Mouse (Mus musculus) gonadal fat pad, adult 2 months (tissue): ENCODE measurements around the gene Ces1e. TPM values are rescaled to one million over a fixed set of nuclear protein-coding genes. Genes with fewer than 3 reads are reported as not detected.
"Not testable (repeated sequence)": the region's sequence is repeated elsewhere in the genome, so short reads cannot be mapped to it uniquely, and the experiment has no call there.

Experiments
- DNase-seq: peaks from one replicate; pipeline ENCODE4 v3.0.0-alpha.2; 2012; ENCODE audit warnings: low read depth
- polyA plus RNA-seq: library from polyadenylated mRNA; depleted of rRNA; stranded (reverse); fragments of >200 nt; gene quantifications from 2 replicates; pipeline ENCODE4 v1.2.3, GENCODE M21; 2012; rRNA removed

The Ces1e gene
- polyA plus RNA-seq, result 4.3 and 7.2 TPM in 2 replicates

GRCm38 (mm10) chr8:93229446-93229845 is at the start of gene Ces1e:
Gene Ces1e (minus strand): TSS chr8:93229619.
- DNase-seq, result no peak

- DNase-seq, result no peak
Observed at GRCm38 (mm10) chr8:93278176-93278805, 48.9 kb upstream of the Ces1e start.

- DNase-seq, result no peak
Observed at GRCm38 (mm10) chr8:93274609-93275008, 45.2 kb upstream of the Ces1e start.

- no peak for DNase-seq
Observed at GRCm38 (mm10) chr8:93273321-93273720, 43.9 kb upstream of the Ces1e start.

GRCm38 (mm10) chr8:93272686-93273085 is 43.3 kb upstream of the Ces1e start:
- DNase-seq, result no peak

GRCm38 (mm10) chr8:93261436-93261835 is 32.0 kb upstream of the Ces1e start:
- DNase-seq, result no peak

GRCm38 (mm10) chr8:93252400-93252925 is 23.0 kb upstream of the Ces1e start:
- no peak for DNase-seq

GRCm38 (mm10) chr8:93246057-93246456 is 16.6 kb upstream of the Ces1e start:
- DNase-seq, result no peak

GRCm38 (mm10) chr8:93239884-93240283 is 10.5 kb upstream of the Ces1e start:
- no peak for DNase-seq

GRCm38 (mm10) chr8:93235681-93236080 is 6.3 kb upstream of the Ces1e start:
- no peak for DNase-seq

- DNase-seq, result no peak
Observed at GRCm38 (mm10) chr8:93234706-93235105, 5.3 kb upstream of the Ces1e start.

GRCm38 (mm10) chr8:93234068-93234467 is 4.6 kb upstream of the Ces1e start:
- DNase-seq, result no peak

GRCm38 (mm10) chr8:93228673-93229370 is 597 bp downstream of the Ces1e start:
- DNase-seq, result no peak

GRCm38 (mm10) chr8:93226471-93226870 is 2.9 kb downstream of the Ces1e start:
- DNase-seq, result not testable (repeated sequence)

GRCm38 (mm10) chr8:93221896-93222295 is 7.5 kb downstream of the Ces1e start:
- DNase-seq, result no peak

- no peak for DNase-seq
Observed at GRCm38 (mm10) chr8:93217867-93218266, 11.6 kb downstream of the Ces1e start.

GRCm38 (mm10) chr8:93217375-93217774 is 12.0 kb downstream of the Ces1e start:
- DNase-seq, result no peak

- DNase-seq, result no peak
Observed at GRCm38 (mm10) chr8:93211091-93211490, 18.3 kb downstream of the Ces1e start.

- not testable (repeated sequence) for DNase-seq
Observed at GRCm38 (mm10) chr8:93199146-93199545, 30.3 kb downstream of the Ces1e start.

- peak; percentile 9 for DNase-seq
Observed at GRCm38 (mm10) chr8:93197685-93198525, 31.5 kb downstream of the Ces1e start, which contains the start of gene Ces1d. Gene Ces1d (minus strand): TSS chr8:93197838.

GRCm38 (mm10) chr8:93196436-93196835 is 33.0 kb downstream of the Ces1e start:
- no peak for DNase-seq

- DNase-seq, result no peak
Observed at GRCm38 (mm10) chr8:93180581-93181129, 48.8 kb downstream of the Ces1e start.
